Mouse (Mus musculus) adrenal gland, postnatal 10 days (tissue): ENCODE results near the gene Pde4b. TPM values are rescaled to one million over a fixed set of nuclear protein-coding genes. Genes with fewer than 3 reads are reported as not detected.

ENCODE experiments used
- DNase-seq: peaks from one replicate; pipeline ENCODE4 v3.0.0; 2021; ENCODE audit warnings: mixed read lengths
- total RNA-seq, 2 experiments: library from RNA; stranded (reverse); gene quantifications; 2 replicates each; pipeline ENCODE4 v1.2.3; 2021

Pde4b gene
- total RNA-seq, 2 experiments from 2014 or later = 16.2 to 23.1 TPM

GRCm38 (mm10) chr4:102574666-102575254 lies 487.4 kb downstream of the Pde4b start:
- DNase-seq = no peak

- no peak for DNase-seq
Observed at GRCm38 (mm10) chr4:102576109-102576508, 488.8 kb downstream of the Pde4b start.

- no peak for DNase-seq
Observed at GRCm38 (mm10) chr4:102577636-102578035, 490.3 kb downstream of the Pde4b start.

- DNase-seq = no peak
Observed at GRCm38 (mm10) chr4:102579051-102579450, 491.7 kb downstream of the Pde4b start.

- no peak for DNase-seq
Observed at GRCm38 (mm10) chr4:102579746-102580145, 492.4 kb downstream of the Pde4b start.

GRCm38 (mm10) chr4:102582165-102582749 lies 494.9 kb downstream of the Pde4b start:
- DNase-seq = no peak

- no peak for DNase-seq
Observed at GRCm38 (mm10) chr4:102582963-102583362, 495.6 kb downstream of the Pde4b start.

GRCm38 (mm10) chr4:102583469-102583868 lies 496.1 kb downstream of the Pde4b start:
- DNase-seq = no peak

- DNase-seq = peak; percentile 38
Observed at GRCm38 (mm10) chr4:102584601-102585265, 497.4 kb downstream of the Pde4b start.

GRCm38 (mm10) chr4:102585541-102585940 lies 498.2 kb downstream of the Pde4b start:
- no peak for DNase-seq

GRCm38 (mm10) chr4:102586787-102587186 lies 499.4 kb downstream of the Pde4b start:
- no peak for DNase-seq

- DNase-seq = peak; percentile 32
Observed at GRCm38 (mm10) chr4:102588668-102589455, 501.5 kb downstream of the Pde4b start.

GRCm38 (mm10) chr4:102589537-102590031 lies 502.2 kb downstream of the Pde4b start:
- no peak for DNase-seq

- DNase-seq = no peak
Observed at GRCm38 (mm10) chr4:102591798-102592197, 504.5 kb downstream of the Pde4b start.

GRCm38 (mm10) chr4:102592541-102592940 lies 505.2 kb downstream of the Pde4b start:
- no peak for DNase-seq

- no peak for DNase-seq
Observed at GRCm38 (mm10) chr4:102593631-102594030, 506.3 kb downstream of the Pde4b start.

- no peak for DNase-seq
Observed at GRCm38 (mm10) chr4:102594506-102594905, 507.2 kb downstream of the Pde4b start.

GRCm38 (mm10) chr4:102603968-102604367 lies 516.6 kb downstream of the Pde4b start:
- no peak for DNase-seq

GRCm38 (mm10) chr4:102605231-102605630 lies 517.9 kb downstream of the Pde4b start:
- no peak for DNase-seq

GRCm38 (mm10) chr4:102605722-102606341 lies 518.5 kb downstream of the Pde4b start:
- DNase-seq = no peak

GRCm38 (mm10) chr4:102606825-102607224 lies 519.5 kb downstream of the Pde4b start:
- DNase-seq = no peak

- DNase-seq = no peak
Observed at GRCm38 (mm10) chr4:102607744-102608416, 520.5 kb downstream of the Pde4b start.
